Mouse (Mus musculus): Measurements from ENCODE around the gene Atp13a5. TPM values are rescaled to one million over a fixed set of nuclear protein-coding genes. Genes with fewer than 3 reads are reported as not detected.

The Atp13a5 gene
- polyA plus RNA-seq, 1 experiment from 2014 or later: 2.5 TPM

- H3K4me1 ChIP-seq (replicated peaks; ENCODE audit: control insufficient read depth, insufficient read depth, low read length): peaks cover 18% of the 10 kb centered on the region
- peak within 1 kb of the TSS; percentile 92 for H3K4me2 ChIP-seq (replicated peaks)
- no peaks in the 10 kb centered on the region for H3K36me3 ChIP-seq (replicated peaks; ENCODE audit: control insufficient read depth, insufficient read depth)
- peak within 1 kb of the TSS; percentile 65 for H3K9ac ChIP-seq
- H3K9me3 ChIP-seq (ENCODE audit: control insufficient read depth, low read length): no peaks in the 10 kb centered on the region
- no peak within 1 kb of the TSS for H3K27ac ChIP-seq
- peak within 1 kb of the TSS; percentile 43 for H3K4me3 ChIP-seq (replicated peaks; ENCODE audit: low read length)
- DNase-seq (ENCODE audit: low spot score) (no peak), ATAC-seq (ENCODE audit: low FRiP score) (peak; percentile 72)
- H3K27me3 ChIP-seq (ENCODE audit: control insufficient read depth, insufficient read depth, low read length): no peaks in the 10 kb centered on the region
- WGBS: 2% methylated on average over 39 of the region's 39 CpGs
Measured at GRCm38 (mm10) chr16:29209605-29210411, 168.7 kb downstream of the Atp13a5 start, which contains the start of gene Hrasls. TSS of gene Hrasls (plus strand) at chr16:29209695.

GRCm38 (mm10) chr16:29208841-29209240, 169.7 kb downstream of the Atp13a5 start:
- no peaks in the 10 kb centered on the region for H3K9me3 ChIP-seq (ENCODE audit: control insufficient read depth, low read length)
- H3K27me3 ChIP-seq (ENCODE audit: control insufficient read depth, insufficient read depth, low read length): no peaks in the 10 kb centered on the region
- DNase-seq (ENCODE audit: low spot score) (no peak), ATAC-seq (ENCODE audit: low FRiP score) (no peak)
- H3K27ac ChIP-seq: no peak overlapping the region
- H3K4me2 ChIP-seq (replicated peaks): no peak overlapping the region
- peaks cover 22% of the 10 kb centered on the region for H3K4me1 ChIP-seq (replicated peaks; ENCODE audit: control insufficient read depth, insufficient read depth, low read length)
- H3K4me3 ChIP-seq (replicated peaks; ENCODE audit: low read length): no peak overlapping the region
- WGBS: 78% methylated on average over 7 of the region's 7 CpGs
- H3K9ac ChIP-seq: no peak overlapping the region
- H3K36me3 ChIP-seq (replicated peaks; ENCODE audit: control insufficient read depth, insufficient read depth): no peaks in the 10 kb centered on the region

GRCm38 (mm10) chr16:29205581-29205980, 173.0 kb downstream of the Atp13a5 start:
- Histone ChIP-seq H3K4me2 (replicated peaks) (no peak overlapping the region), H3K27ac (no peak overlapping the region), H3K9me3 (ENCODE audit: control insufficient read depth, low read length) (no peaks in the 10 kb centered on the region), H3K36me3 (replicated peaks; ENCODE audit: control insufficient read depth, insufficient read depth) (no peaks in the 10 kb centered on the region), H3K4me3 (replicated peaks; ENCODE audit: low read length) (no peak overlapping the region), H3K9ac (no peak overlapping the region), H3K27me3 (ENCODE audit: control insufficient read depth, insufficient read depth, low read length) (no peaks in the 10 kb centered on the region), H3K4me1 (replicated peaks; ENCODE audit: control insufficient read depth, insufficient read depth, low read length) (peaks cover 22% of the 10 kb centered on the region)
- ATAC-seq (ENCODE audit: low FRiP score): no peak
- DNase-seq (ENCODE audit: low spot score): no peak
- WGBS: 23% methylated on average over 2 of the region's 2 CpGs

- WGBS: 60% methylated on average over 7 of the region's 7 CpGs
- Histone ChIP-seq H3K4me3 (replicated peaks; ENCODE audit: low read length) (no peak overlapping the region), H3K36me3 (replicated peaks; ENCODE audit: control insufficient read depth, insufficient read depth) (no peaks in the 10 kb centered on the region), H3K27ac (peak overlapping the region; percentile 14; the same call in 1 of the 2 replicates), H3K9me3 (ENCODE audit: control insufficient read depth, low read length) (no peaks in the 10 kb centered on the region), H3K9ac (no peak overlapping the region), H3K4me2 (replicated peaks) (no peak overlapping the region), H3K4me1 (replicated peaks; ENCODE audit: control insufficient read depth, insufficient read depth, low read length) (peaks cover 17% of the 10 kb centered on the region; the same call in 1 of the 2 replicates), H3K27me3 (ENCODE audit: control insufficient read depth, insufficient read depth, low read length) (no peaks in the 10 kb centered on the region)
- DNase-seq (ENCODE audit: low spot score): peak; percentile 55
- peak; percentile 60; the same call in 1 of the 2 replicates for ATAC-seq (ENCODE audit: low FRiP score)
Measured at GRCm38 (mm10) chr16:29204875-29205274, 173.7 kb downstream of the Atp13a5 start.

- no peak for ATAC-seq (ENCODE audit: low FRiP score)
- Histone ChIP-seq H3K27me3 (ENCODE audit: control insufficient read depth, insufficient read depth, low read length) (no peaks in the 10 kb centered on the region), H3K27ac (no peak overlapping the region), H3K36me3 (replicated peaks; ENCODE audit: control insufficient read depth, insufficient read depth) (no peaks in the 10 kb centered on the region), H3K4me1 (replicated peaks; ENCODE audit: control insufficient read depth, insufficient read depth, low read length) (0 out of 2 replicates have a peak, but pooled peaks cover 16% of the 10 kb centered on the region), H3K4me3 (replicated peaks; ENCODE audit: low read length) (no peak overlapping the region), H3K9me3 (ENCODE audit: control insufficient read depth, low read length) (no peaks in the 10 kb centered on the region), H3K9ac (no peak overlapping the region), H3K4me2 (replicated peaks) (no peak overlapping the region)
- WGBS: 79% methylated on average over 2 of the region's 2 CpGs
- no peak for DNase-seq (ENCODE audit: low spot score)
Measured at GRCm38 (mm10) chr16:29201146-29201545, 177.4 kb downstream of the Atp13a5 start.

- Histone ChIP-seq H3K4me3 (replicated peaks; ENCODE audit: low read length) (no peak overlapping the region), H3K4me1 (replicated peaks; ENCODE audit: control insufficient read depth, insufficient read depth, low read length) (peaks cover 4% of the 10 kb centered on the region; the same call in 1 of the 2 replicates), H3K36me3 (replicated peaks; ENCODE audit: control insufficient read depth, insufficient read depth) (no peaks in the 10 kb centered on the region), H3K27me3 (ENCODE audit: control insufficient read depth, insufficient read depth, low read length) (no peaks in the 10 kb centered on the region), H3K9ac (no peak overlapping the region), H3K4me2 (replicated peaks) (no peak overlapping the region), H3K9me3 (ENCODE audit: control insufficient read depth, low read length) (no peaks in the 10 kb centered on the region), H3K27ac (no peak overlapping the region)
- 23% methylated on average over 5 of the region's 5 CpGs for WGBS
- DNase-seq (ENCODE audit: low spot score) (no peak), ATAC-seq (ENCODE audit: low FRiP score) (no peak)
Measured at GRCm38 (mm10) chr16:29198461-29198860, 180.1 kb downstream of the Atp13a5 start.

- WGBS: 63% methylated on average over 1 of the region's 1 CpGs
Measured at GRCm38 (mm10) chr16:29195156-29195555, 183.4 kb downstream of the Atp13a5 start.

GRCm38 (mm10) chr16:29193981-29194380, 184.6 kb downstream of the Atp13a5 start:
- no peak overlapping the region for H3K27ac ChIP-seq
- peaks cover 4% of the 10 kb centered on the region; the same call in 1 of the 2 replicates for H3K4me1 ChIP-seq (replicated peaks; ENCODE audit: control insufficient read depth, insufficient read depth, low read length)
- no peak overlapping the region for H3K4me2 ChIP-seq (replicated peaks)
- no peak for DNase-seq (ENCODE audit: low spot score)
- H3K27me3 ChIP-seq (ENCODE audit: control insufficient read depth, insufficient read depth, low read length): no peaks in the 10 kb centered on the region
- H3K9me3 ChIP-seq (ENCODE audit: control insufficient read depth, low read length): no peaks in the 10 kb centered on the region
- no peak overlapping the region for H3K9ac ChIP-seq
- no peak overlapping the region for H3K4me3 ChIP-seq (replicated peaks; ENCODE audit: low read length)
- WGBS: 64% methylated on average over 4 of the region's 4 CpGs
- ATAC-seq (ENCODE audit: low FRiP score): peak; percentile 31; the same call in 1 of the 2 replicates
- no peaks in the 10 kb centered on the region for H3K36me3 ChIP-seq (replicated peaks; ENCODE audit: control insufficient read depth, insufficient read depth)

More at GRCm38 (mm10) chr16:29195156-29195555, 183.4 kb downstream of the Atp13a5 start:
- Histone ChIP-seq H3K27ac (no peak overlapping the region), H3K27me3 (ENCODE audit: control insufficient read depth, insufficient read depth, low read length) (no peaks in the 10 kb centered on the region), H3K9me3 (ENCODE audit: control insufficient read depth, low read length) (no peaks in the 10 kb centered on the region), H3K4me2 (replicated peaks) (no peak overlapping the region), H3K9ac (no peak overlapping the region), H3K4me3 (replicated peaks; ENCODE audit: low read length) (no peak overlapping the region), H3K4me1 (replicated peaks; ENCODE audit: control insufficient read depth, insufficient read depth, low read length) (peaks cover 4% of the 10 kb centered on the region; the same call in 1 of the 2 replicates), H3K36me3 (replicated peaks; ENCODE audit: control insufficient read depth, insufficient read depth) (no peaks in the 10 kb centered on the region)
- ATAC-seq (ENCODE audit: low FRiP score) (no peak), DNase-seq (ENCODE audit: low spot score) (no peak)

- Histone ChIP-seq H3K36me3 (replicated peaks; ENCODE audit: control insufficient read depth, insufficient read depth) (no peaks in the 10 kb centered on the region), H3K4me1 (replicated peaks; ENCODE audit: control insufficient read depth, insufficient read depth, low read length) (no peaks in the 10 kb centered on the region; the same call in 1 of the 2 replicates), H3K27ac (no peak overlapping the region), H3K4me2 (replicated peaks) (no peak overlapping the region), H3K9ac (no peak overlapping the region), H3K27me3 (ENCODE audit: control insufficient read depth, insufficient read depth, low read length) (no peaks in the 10 kb centered on the region), H3K4me3 (replicated peaks; ENCODE audit: low read length) (no peak overlapping the region), H3K9me3 (ENCODE audit: control insufficient read depth, low read length) (no peaks in the 10 kb centered on the region)
- ATAC-seq (ENCODE audit: low FRiP score): peak; percentile 40; the same call in 1 of the 2 replicates
- WGBS: 30% methylated on average over 5 of the region's 5 CpGs
- DNase-seq (ENCODE audit: low spot score): no peak
Measured at GRCm38 (mm10) chr16:29192911-29193310, 185.6 kb downstream of the Atp13a5 start.

Data from hindbrain, embryonic 14.5 days (tissue).